Mouse (Mus musculus): ENCODE measurements at regions not wholly inside any gene's neighbourhood (a gene's known extent, or its start where the extent isn't known, plus 50 kb on each side); places are given as distances from the start of the nearest gene placed in this dataset.

DNA sequence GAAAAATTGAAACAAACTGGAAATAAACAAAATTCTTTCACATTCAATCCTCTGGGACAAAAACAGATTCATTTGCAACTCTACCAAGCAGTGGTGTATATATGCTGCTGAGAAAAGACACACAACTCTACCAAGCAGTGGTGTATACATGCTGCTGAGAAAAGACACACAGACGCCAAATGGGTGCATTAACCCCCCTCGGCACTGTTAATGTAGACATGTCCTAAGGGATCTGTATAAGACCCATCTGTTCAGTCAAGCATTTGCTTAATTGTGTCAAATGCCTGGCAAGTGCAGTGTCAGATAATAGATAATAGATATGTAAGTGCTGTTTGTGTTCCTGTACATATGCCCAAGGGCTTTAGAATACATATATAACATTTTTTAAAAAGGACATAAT, 1035.2 kb upstream of the B3galt2 start:
- H3K9ac ChIP-seq: no peak overlapping the region
- H3K27me3 ChIP-seq: no peaks in the 10 kb centered on the region
- H3K4me1 ChIP-seq: no peaks in the 10 kb centered on the region
- H3K27ac ChIP-seq: no peak overlapping the region
- no peak overlapping the region for H3K4me3 ChIP-seq
- ATAC-seq (ENCODE audit: borderline replicate concordance, extremely low read depth, low FRiP score, low TSS enrichment): no peak
- H3K9me3 ChIP-seq: no peaks in the 10 kb centered on the region
- H3K36me3 ChIP-seq: no peaks in the 10 kb centered on the region
- H3K4me2 ChIP-seq: no peak overlapping the region
- WGBS: 70% methylated on average over 2 of the region's 2 CpGs

GRCm38 (mm10) chr1:142606082-142606481, 1034.4 kb upstream of the B3galt2 start:
- H3K27ac ChIP-seq: no peak overlapping the region
- no peaks in the 10 kb centered on the region for H3K27me3 ChIP-seq
- H3K9ac ChIP-seq: no peak overlapping the region
- 91% methylated on average over 1 of the region's 1 CpGs for WGBS
- no peak for ATAC-seq (ENCODE audit: borderline replicate concordance, extremely low read depth, low FRiP score, low TSS enrichment)
- H3K4me2 ChIP-seq: no peak overlapping the region
- H3K4me1 ChIP-seq: no peaks in the 10 kb centered on the region
- H3K4me3 ChIP-seq: no peak overlapping the region
- no peaks in the 10 kb centered on the region for H3K9me3 ChIP-seq
- H3K36me3 ChIP-seq: no peaks in the 10 kb centered on the region

- 80% methylated on average over 2 of the region's 2 CpGs for WGBS
- H3K4me1 ChIP-seq: no peaks in the 10 kb centered on the region
- no peak overlapping the region for H3K4me2 ChIP-seq
- no peak for ATAC-seq (ENCODE audit: borderline replicate concordance, extremely low read depth, low FRiP score, low TSS enrichment)
- no peak overlapping the region for H3K4me3 ChIP-seq
- no peaks in the 10 kb centered on the region for H3K27me3 ChIP-seq
- H3K9ac ChIP-seq: no peak overlapping the region
- H3K36me3 ChIP-seq: no peaks in the 10 kb centered on the region
- no peaks in the 10 kb centered on the region for H3K9me3 ChIP-seq
- no peak overlapping the region for H3K27ac ChIP-seq
Observed at GRCm38 (mm10) chr1:142621464-142621863, 1019.0 kb upstream of the B3galt2 start.

- no peaks in the 10 kb centered on the region for H3K4me1 ChIP-seq
- H3K27ac ChIP-seq: no peak overlapping the region
- H3K4me3 ChIP-seq: no peak overlapping the region
- no peaks in the 10 kb centered on the region for H3K36me3 ChIP-seq
- no peaks in the 10 kb centered on the region for H3K27me3 ChIP-seq
- no peak overlapping the region for H3K9ac ChIP-seq
- H3K9me3 ChIP-seq: no peaks in the 10 kb centered on the region
- ATAC-seq (ENCODE audit: borderline replicate concordance, extremely low read depth, low FRiP score, low TSS enrichment): no peak
- no peak overlapping the region for H3K4me2 ChIP-seq
- WGBS: 64% methylated on average over 4 of the region's 4 CpGs
Observed at GRCm38 (mm10) chr1:142624303-142624702, 1016.2 kb upstream of the B3galt2 start.

- 81% methylated on average over 2 of the region's 2 CpGs for WGBS
- Histone ChIP-seq H3K36me3 (no peaks in the 10 kb centered on the region), H3K4me2 (no peak overlapping the region), H3K4me3 (no peak overlapping the region), H3K4me1 (no peaks in the 10 kb centered on the region), H3K27me3 (no peaks in the 10 kb centered on the region), H3K27ac (no peak overlapping the region), H3K9ac (no peak overlapping the region), H3K9me3 (no peaks in the 10 kb centered on the region)
- no peak for ATAC-seq (ENCODE audit: borderline replicate concordance, extremely low read depth, low FRiP score, low TSS enrichment)
Observed at GRCm38 (mm10) chr1:142655289-142655688, 985.2 kb upstream of the B3galt2 start.

GRCm38 (mm10) chr1:142665262-142665661, 975.2 kb upstream of the B3galt2 start:
- WGBS: 73% methylated on average over 4 of the region's 4 CpGs
- Histone ChIP-seq H3K4me3 (no peak overlapping the region), H3K9ac (no peak overlapping the region), H3K4me1 (no peaks in the 10 kb centered on the region), H3K27ac (no peak overlapping the region), H3K4me2 (no peak overlapping the region), H3K36me3 (no peaks in the 10 kb centered on the region), H3K27me3 (no peaks in the 10 kb centered on the region), H3K9me3 (no peaks in the 10 kb centered on the region)
- ATAC-seq (ENCODE audit: borderline replicate concordance, extremely low read depth, low FRiP score, low TSS enrichment): no peak

DNA sequence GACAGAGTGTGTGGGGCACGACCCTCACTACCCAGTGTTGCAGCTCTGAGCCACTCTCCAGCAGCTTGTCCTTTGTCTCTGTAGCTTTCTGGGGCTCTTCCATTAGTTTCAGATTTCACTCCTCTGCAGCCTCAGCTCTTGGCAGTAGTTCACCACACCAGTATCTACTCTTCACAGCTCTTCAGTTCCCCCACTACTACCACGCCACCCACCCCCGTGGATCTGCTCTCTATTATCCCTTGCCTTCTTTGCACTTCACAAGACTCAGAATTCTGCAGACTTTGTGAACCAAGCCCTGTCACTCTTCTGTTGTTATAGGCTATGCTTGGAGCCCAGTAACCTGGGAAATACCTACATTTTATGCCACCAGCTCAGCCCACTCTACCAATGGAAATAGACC, 960.5 kb upstream of the B3galt2 start:
- Histone ChIP-seq H3K9me3 (no peaks in the 10 kb centered on the region), H3K4me3 (no peak overlapping the region), H3K4me2 (no peak overlapping the region), H3K4me1 (no peaks in the 10 kb centered on the region), H3K36me3 (no peaks in the 10 kb centered on the region), H3K9ac (no peak overlapping the region), H3K27ac (no peak overlapping the region), H3K27me3 (no peaks in the 10 kb centered on the region)
- WGBS: 62% methylated on average over 3 of the region's 3 CpGs
- no peak for ATAC-seq (ENCODE audit: borderline replicate concordance, extremely low read depth, low FRiP score, low TSS enrichment)

DNA sequence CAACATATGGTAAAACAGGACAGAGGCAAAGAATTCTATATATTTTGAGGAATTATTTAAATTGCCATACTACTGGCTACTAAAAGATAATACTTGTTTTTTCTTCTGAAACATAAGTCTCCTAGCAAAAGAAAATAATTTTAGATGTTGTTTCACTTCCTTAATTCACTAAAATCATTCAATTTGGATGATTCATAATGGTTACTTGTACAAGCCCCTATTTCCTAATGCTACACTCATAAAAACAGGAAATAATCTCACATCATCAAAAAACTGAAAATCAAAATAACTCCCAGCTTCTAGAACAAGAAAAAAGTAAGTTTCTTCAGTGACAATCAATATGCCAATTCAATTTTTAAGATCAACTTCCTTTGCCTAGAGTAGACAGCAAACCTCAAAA, 951.6 kb upstream of the B3galt2 start:
- Histone ChIP-seq H3K27ac (no peak overlapping the region), H3K36me3 (no peaks in the 10 kb centered on the region), H3K4me2 (no peak overlapping the region), H3K27me3 (no peaks in the 10 kb centered on the region), H3K9ac (no peak overlapping the region), H3K4me3 (no peak overlapping the region), H3K9me3 (no peaks in the 10 kb centered on the region), H3K4me1 (no peaks in the 10 kb centered on the region)
- ATAC-seq (ENCODE audit: borderline replicate concordance, extremely low read depth, low FRiP score, low TSS enrichment): no peak

GRCm38 (mm10) chr1:142695179-142695578, 945.3 kb upstream of the B3galt2 start:
- no peaks in the 10 kb centered on the region for H3K36me3 ChIP-seq
- ATAC-seq (ENCODE audit: borderline replicate concordance, extremely low read depth, low FRiP score, low TSS enrichment): no peak
- 35% methylated on average over 1 of the region's 1 CpGs for WGBS
- no peaks in the 10 kb centered on the region for H3K27me3 ChIP-seq
- no peak overlapping the region for H3K4me2 ChIP-seq
- H3K9ac ChIP-seq: no peak overlapping the region
- no peak overlapping the region for H3K27ac ChIP-seq
- H3K4me3 ChIP-seq: no peak overlapping the region
- H3K4me1 ChIP-seq: no peaks in the 10 kb centered on the region
- H3K9me3 ChIP-seq: no peaks in the 10 kb centered on the region

DNA sequence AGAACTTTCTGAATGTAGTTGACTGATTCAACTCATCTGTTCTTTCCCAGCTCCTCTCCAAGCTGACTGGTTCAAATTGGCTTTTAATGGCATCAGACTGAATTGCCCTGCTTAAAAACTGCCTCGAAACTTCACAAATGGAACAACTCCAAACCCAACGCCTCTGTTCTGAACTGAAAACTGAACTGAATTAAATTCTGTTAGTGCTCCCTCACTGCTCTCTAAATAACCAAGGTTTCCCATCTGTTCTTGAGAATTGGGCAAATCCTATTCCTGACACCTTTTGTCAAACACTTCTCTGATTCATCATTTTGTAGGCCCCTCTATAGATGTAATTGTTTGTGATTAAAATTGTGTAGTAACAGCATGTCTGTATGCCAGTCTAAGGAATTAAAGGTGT, 932.2 kb upstream of the B3galt2 start:
- Histone ChIP-seq H3K9ac (no peak overlapping the region), H3K9me3 (no peaks in the 10 kb centered on the region), H3K27ac (no peak overlapping the region), H3K4me3 (no peak overlapping the region), H3K27me3 (no peaks in the 10 kb centered on the region), H3K4me1 (no peaks in the 10 kb centered on the region), H3K4me2 (no peak overlapping the region), H3K36me3 (no peaks in the 10 kb centered on the region)
- WGBS: 62% methylated on average over 2 of the region's 2 CpGs
- ATAC-seq (ENCODE audit: borderline replicate concordance, extremely low read depth, low FRiP score, low TSS enrichment): no peak

- ATAC-seq (ENCODE audit: borderline replicate concordance, extremely low read depth, low FRiP score, low TSS enrichment): no peak
- no peak overlapping the region for H3K27ac ChIP-seq
- no peak overlapping the region for H3K9ac ChIP-seq
- no peak overlapping the region for H3K4me3 ChIP-seq
- H3K4me1 ChIP-seq: no peaks in the 10 kb centered on the region
- no peaks in the 10 kb centered on the region for H3K36me3 ChIP-seq
- H3K9me3 ChIP-seq: no peaks in the 10 kb centered on the region
- no peak overlapping the region for H3K4me2 ChIP-seq
- H3K27me3 ChIP-seq: no peaks in the 10 kb centered on the region
Observed at GRCm38 (mm10) chr1:142730259-142730658, 910.2 kb upstream of the B3galt2 start.

GRCm38 (mm10) chr1:142734108-142734507, 906.4 kb upstream of the B3galt2 start:
- no peak overlapping the region for H3K27ac ChIP-seq
- ATAC-seq (ENCODE audit: borderline replicate concordance, extremely low read depth, low FRiP score, low TSS enrichment): no peak
- H3K9ac ChIP-seq: no peak overlapping the region
- no peaks in the 10 kb centered on the region for H3K27me3 ChIP-seq
- no peaks in the 10 kb centered on the region for H3K9me3 ChIP-seq
- no peaks in the 10 kb centered on the region for H3K4me1 ChIP-seq
- no peak overlapping the region for H3K4me2 ChIP-seq
- H3K4me3 ChIP-seq: no peak overlapping the region
- no peaks in the 10 kb centered on the region for H3K36me3 ChIP-seq

DNA sequence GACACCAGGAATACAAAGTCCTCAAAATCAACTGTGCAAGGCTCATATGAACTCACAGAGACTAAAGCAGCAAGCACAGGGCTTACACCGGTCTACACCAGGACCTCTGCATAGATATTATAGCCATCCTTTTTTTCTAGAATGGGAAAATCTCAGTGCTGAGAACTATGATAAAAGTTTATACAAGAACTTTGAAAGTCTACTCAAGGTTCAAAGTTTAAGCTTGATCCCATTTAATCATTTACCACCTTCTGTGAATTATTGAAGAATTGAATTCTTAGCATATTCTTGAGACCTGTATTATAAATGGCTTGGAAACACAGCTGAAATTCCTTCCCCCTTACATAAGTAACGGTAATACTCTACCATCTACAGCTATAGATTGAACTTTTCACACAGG, 902.1 kb upstream of the B3galt2 start:
- WGBS: 75% methylated on average over 2 of the region's 2 CpGs

More for the DNA sequence above, 902.1 kb upstream of the B3galt2 start:
- Histone ChIP-seq H3K4me3 (no peak overlapping the region), H3K36me3 (no peaks in the 10 kb centered on the region), H3K4me2 (no peak overlapping the region), H3K9me3 (no peaks in the 10 kb centered on the region), H3K9ac (no peak overlapping the region), H3K27ac (no peak overlapping the region), H3K4me1 (no peaks in the 10 kb centered on the region), H3K27me3 (no peaks in the 10 kb centered on the region)
- no peak for ATAC-seq (ENCODE audit: borderline replicate concordance, extremely low read depth, low FRiP score, low TSS enrichment)

All from lung, embryonic 15.5 days (tissue).